ENCODE assay signal across 11 mouse cellular contexts in genomic region chr5:122166636-122167161, GRCm38 (mm10). TPM values are rescaled to one million over a fixed set of nuclear protein-coding genes. Genes with fewer than 3 reads are reported as not detected.
DNase-seq lines count a peak whose midpoint lies in the region; ATAC-seq and TF ChIP-seq lines count a peak whose summit lies in the region.
"Had no signal": no experiment of that assay in that cellular context is flagged by ENCODE, and none has a peak within 500 bp of the region (broad histone marks: within the 10 kb centered on the region; RNA-seq: fewer than 3 reads in every experiment).

No protein-coding gene starts in this region.

- no peaks in the 10 kb centered on the region for H3K9me3 ChIP-seq in hindbrain, embryonic 14.5 days (ENCODE audit: control insufficient read depth, low read length)

- peaks cover 31% of the 10 kb centered on the region for H3K36me3 ChIP-seq in heart, adult 2 months (ENCODE audit: control insufficient read depth, insufficient read depth, low read length)
- peaks cover 70% of the 10 kb centered on the region for H3K36me3 ChIP-seq in hindbrain, embryonic 14.5 days (replicated peaks; ENCODE audit: control insufficient read depth, insufficient read depth)

- no peaks in the 10 kb centered on the region for H3K27me3 ChIP-seq in heart, adult 2 months (ENCODE audit: control insufficient read depth, insufficient read depth, low read length)
- no peaks in the 10 kb centered on the region for H3K27me3 ChIP-seq in hindbrain, embryonic 14.5 days (ENCODE audit: control insufficient read depth, insufficient read depth, low read length)

- intact Hi-C loops in heart, adult 2 months (cut with DNase I), result no loop called here
- intact Hi-C loops in heart, postnatal 14 days (cut with DNase I), result no loop called here

- TF ChIP-seq CTCF in heart, adult 2 months (IDR thresholded peaks at IDR 0.05), result no peak

- no peak overlapping the region; the same call in none of the 2 replicates for H3K9ac ChIP-seq in heart, adult 2 months (ENCODE audit: low read depth, low read length)
- H3K9ac ChIP-seq in hindbrain, embryonic 14.5 days, result peak overlapping the region; percentile 33

- 35% methylated on average over 8 of the region's 8 CpGs for WGBS in heart, adult 2 months
- 38% methylated on average over 8 of the region's 8 CpGs for WGBS in hindbrain, embryonic 14.5 days

- H3K4me1 ChIP-seq in heart, adult 2 months (ENCODE audit: control insufficient read depth, insufficient read depth, low read length), result peaks cover 40% of the 10 kb centered on the region
- peaks cover 59% of the 10 kb centered on the region for H3K4me1 ChIP-seq in hindbrain, embryonic 14.5 days (replicated peaks; ENCODE audit: control insufficient read depth, insufficient read depth, low read length)

- ATAC-seq in hindbrain, embryonic 14.5 days (ENCODE audit: low FRiP score), result no peak
- ATAC-seq: intestine, embryonic 16.5 days had no signal

- no peak for DNase-seq in heart, adult 2 months
- no peak for DNase-seq in heart, postnatal 14 days
- peak; percentile 76 for DNase-seq in 3134 (ENCODE audit: extremely low read depth, insufficient read length, low spot score)
- peak; percentile 54 for DNase-seq in cerebellum, adult 9-10 months
- peak; percentile 27 for DNase-seq in hindbrain, embryonic 14.5 days (ENCODE audit: low spot score)
- no peak for DNase-seq in right cerebral cortex, postnatal 4 days
- no peak for DNase-seq in kidney, postnatal 36 days
- DNase-seq in lung, postnatal 36 days, result no peak
- DNase-seq: lung, postnatal 10 days had no signal

- no peak for TF ChIP-seq EP300 in heart, adult 2 months (IDR thresholded peaks at IDR 0.05; ENCODE audit: insufficient read depth, low read depth, low read length)

- H3K27ac ChIP-seq in heart, adult 2 months, result peak overlapping the region; percentile 11; the same call in 1 of the 2 replicates
- H3K27ac ChIP-seq in hindbrain, embryonic 14.5 days, result peak overlapping the region; percentile 63

- H3K4me3 ChIP-seq in heart, adult 2 months, result no peak overlapping the region
- H3K4me3 ChIP-seq in hindbrain, embryonic 14.5 days (replicated peaks; ENCODE audit: low read length), result no peak overlapping the region

- TF ChIP-seq POLR2A in heart, adult 2 months (IDR thresholded peaks at IDR 0.05; ENCODE audit: insufficient read depth, low read depth, low read length), result no peak

- H3K79me2 ChIP-seq in heart, adult 2 months (replicated peaks; ENCODE audit: control insufficient read depth, insufficient read depth, low read length), result peaks cover 1% of the 10 kb centered on the region; the same call in 1 of the 2 replicates

- peak overlapping the region; percentile 15; the same call in 1 of the 2 replicates for H3K4me2 ChIP-seq in hindbrain, embryonic 14.5 days (replicated peaks)

RNA-seq across cellular contexts. Expression of gene Ppp1cc, which starts 8.6 kb away (rescaled TPM):
- 100 to 1,000 TPM; 101 to 127 TPM for total RNA-seq in heart, adult 2 months (2021)
- polyA plus RNA-seq in heart, adult 2 months (2012; rRNA removed), result 59.7 and 87.8 TPM in 2 replicates
- total RNA-seq in heart, postnatal 14 days (2021), result 100 to 1,000 TPM; 121 to 152 TPM
- 200 and 229 TPM in 2 replicates for polyA plus RNA-seq in hindbrain, embryonic 14.5 days (2014; fragmentation: Nextera tagmentation; extraction: Ambion mirVana)

RNA-seq across cellular contexts. Expression of gene Ccdc63, which starts 26.1 kb away (rescaled TPM):
- under 1 TPM in 1 of 2 experiments, not detected in 1; 0.16 TPM for total RNA-seq in heart, adult 2 months (2021)
- 0.08 and 0.12 TPM in 2 replicates for polyA plus RNA-seq in heart, adult 2 months (2012; rRNA removed)
- total RNA-seq in heart, postnatal 14 days (2021), result not detected
- polyA plus RNA-seq in hindbrain, embryonic 14.5 days (2014; fragmentation: Nextera tagmentation; extraction: Ambion mirVana), result 0.23 TPM in 1 of 2 replicates, not detected in the other
- polyA plus RNA-seq: intestine, embryonic 16.5 days; stomach, embryonic 16.5 days had no signal

RNA-seq across cellular contexts. Expression of gene Hvcn1, which starts 39.9 kb away (rescaled TPM):
- total RNA-seq in heart, adult 2 months (2021), result 1 to 10 TPM in 1 of 2 experiments, under 1 TPM in 1; 0.81 to 1.5 TPM
- 2.4 and 2.9 TPM in 2 replicates for polyA plus RNA-seq in heart, adult 2 months (2012; rRNA removed)
- 1 to 10 TPM; 1.4 TPM for total RNA-seq in heart, postnatal 14 days (2021)
- polyA plus RNA-seq in hindbrain, embryonic 14.5 days (2014; fragmentation: Nextera tagmentation; extraction: Ambion mirVana), result 1.2 and 1.5 TPM in 2 replicates

Comparison
In these comparisons a context has a peak if more than half of its experiments do, and no peak if none do; other contexts are left out.
1. DNase-seq: peak in 3134 (single experiment), cerebellum, adult 9-10 months (single experiment) and hindbrain, embryonic 14.5 days (single experiment); none in heart, adult 2 months (0 of 2), heart, postnatal 14 days (0 of 2), right cerebral cortex, postnatal 4 days (single experiment), kidney, postnatal 36 days (0 of 2) and lung, postnatal 36 days (single experiment).